Mouse (Mus musculus): ENCODE measurements at regions not wholly inside any gene's neighbourhood (a gene's known extent, or its start where the extent isn't known, plus 50 kb on each side); places are given as distances from the start of the nearest gene placed in this dataset.

DNA sequence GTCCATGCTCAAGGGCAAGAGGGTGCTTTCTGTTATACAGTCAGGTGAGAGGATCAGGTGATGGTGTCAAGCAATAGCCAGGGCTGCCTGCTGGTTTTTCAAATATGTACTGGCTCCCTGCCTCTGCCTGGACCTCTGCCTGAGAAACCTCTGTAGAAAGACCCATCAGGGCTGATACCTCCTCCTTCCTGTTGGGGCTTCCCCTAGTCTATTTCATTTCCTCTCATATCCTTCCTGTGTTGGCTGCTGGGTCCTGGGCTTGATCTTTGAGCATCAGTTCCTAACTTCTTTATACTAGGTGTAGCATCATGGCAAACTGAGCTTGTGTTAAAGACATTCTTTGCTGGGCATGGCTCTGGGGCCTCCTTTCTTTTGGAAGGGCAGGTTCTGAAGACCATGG is 89.5 kb downstream of the Tmem38b start:
- Histone ChIP-seq H3K36me3 (ENCODE audit: control insufficient read depth, insufficient read depth) (no peaks in the 10 kb centered on the region), H3K27ac (ENCODE audit: low read length) (no peak overlapping the region), H3K4me3 (replicated peaks; ENCODE audit: low read length) (no peak overlapping the region), H3K9ac (replicated peaks; ENCODE audit: low read depth, low read length) (no peak overlapping the region), H3K4me1 (replicated peaks; ENCODE audit: control insufficient read depth, insufficient read depth, low read length) (no peaks in the 10 kb centered on the region; the same call in 1 of the 2 replicates), H3K27me3 (replicated peaks; ENCODE audit: control insufficient read depth, insufficient read depth, low read length) (no peaks in the 10 kb centered on the region), H3K4me2 (ENCODE audit: low read length) (no peak overlapping the region), H3K9me3 (ENCODE audit: control insufficient read depth, low read length) (no peaks in the 10 kb centered on the region)
- no peak for ATAC-seq

DNA sequence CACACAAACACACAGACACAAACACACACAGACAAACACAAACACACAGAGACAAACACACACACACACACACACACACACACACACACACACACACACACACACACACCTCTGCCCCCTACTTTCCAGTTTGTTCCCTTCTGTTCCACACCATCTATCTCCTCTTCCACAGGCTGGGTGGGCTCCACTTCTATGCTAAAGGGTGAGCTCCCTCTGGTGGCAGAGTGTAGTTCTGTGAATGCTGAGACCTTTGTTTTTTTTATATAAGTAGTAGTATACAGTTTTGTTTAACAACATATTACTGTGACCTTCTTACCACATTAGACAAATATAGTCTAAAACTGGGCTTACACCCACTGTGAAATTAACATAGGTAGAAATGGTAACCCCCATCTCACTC is 93.3 kb downstream of the Tmem38b start:
- Histone ChIP-seq H3K27ac (ENCODE audit: low read length) (no peak overlapping the region), H3K36me3 (ENCODE audit: control insufficient read depth, insufficient read depth) (no peaks in the 10 kb centered on the region), H3K9ac (replicated peaks; ENCODE audit: low read depth, low read length) (no peak overlapping the region), H3K4me2 (ENCODE audit: low read length) (no peak overlapping the region), H3K4me1 (replicated peaks; ENCODE audit: control insufficient read depth, insufficient read depth, low read length) (no peaks in the 10 kb centered on the region), H3K9me3 (ENCODE audit: control insufficient read depth, low read length) (no peaks in the 10 kb centered on the region), H3K27me3 (replicated peaks; ENCODE audit: control insufficient read depth, insufficient read depth, low read length) (no peaks in the 10 kb centered on the region), H3K4me3 (replicated peaks; ENCODE audit: low read length) (no peak overlapping the region)
- ATAC-seq = peak; percentile 49; the same call in 1 of the 2 replicates

DNA sequence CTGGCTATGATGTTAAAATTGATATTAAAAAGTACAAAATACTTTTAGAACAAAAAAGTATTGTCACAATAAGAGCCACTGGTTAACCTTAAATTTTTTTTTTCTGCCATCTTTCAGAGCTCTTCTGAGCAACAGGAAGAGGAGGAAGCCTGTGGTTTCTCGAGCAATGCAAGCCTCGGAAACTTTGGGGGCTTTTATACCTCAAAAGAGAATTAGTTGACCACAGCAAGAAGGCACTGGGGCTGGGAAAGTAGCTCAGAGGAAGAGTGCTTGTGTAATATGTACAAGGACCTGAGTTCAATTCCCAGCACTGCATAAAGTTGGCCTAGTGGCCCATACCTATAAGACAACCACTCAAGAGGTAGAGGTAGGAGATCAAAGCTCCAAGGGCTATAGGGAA is 94.7 kb downstream of the Tmem38b start:
- Histone ChIP-seq H3K27me3 (replicated peaks; ENCODE audit: control insufficient read depth, insufficient read depth, low read length) (no peaks in the 10 kb centered on the region), H3K4me3 (replicated peaks; ENCODE audit: low read length) (no peak overlapping the region), H3K9me3 (ENCODE audit: control insufficient read depth, low read length) (no peaks in the 10 kb centered on the region), H3K27ac (ENCODE audit: low read length) (no peak overlapping the region), H3K36me3 (ENCODE audit: control insufficient read depth, insufficient read depth) (no peaks in the 10 kb centered on the region), H3K4me2 (ENCODE audit: low read length) (no peak overlapping the region), H3K4me1 (replicated peaks; ENCODE audit: control insufficient read depth, insufficient read depth, low read length) (no peaks in the 10 kb centered on the region), H3K9ac (replicated peaks; ENCODE audit: low read depth, low read length) (no peak overlapping the region)
- 78% methylated on average over 2 of the region's 2 CpGs for WGBS
- no peak for ATAC-seq

DNA sequence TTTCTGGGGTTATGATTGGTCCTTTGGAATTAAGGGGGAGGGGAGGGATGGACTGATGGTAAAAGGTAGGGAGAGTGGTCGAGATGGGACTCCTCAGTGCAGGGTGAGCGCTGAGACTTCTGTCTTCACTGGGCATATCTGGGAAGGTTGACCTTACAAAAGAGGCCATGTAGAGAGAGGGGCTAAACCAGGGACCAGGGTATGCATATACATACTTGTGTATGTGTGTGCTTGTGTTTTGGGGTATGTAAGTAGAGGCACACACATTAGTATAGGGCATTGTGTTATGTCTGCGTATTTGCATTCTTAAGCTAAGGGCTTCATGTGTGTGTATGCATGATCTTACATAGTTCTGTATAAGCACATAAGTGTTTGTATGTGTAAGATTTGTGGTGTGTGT is 105.2 kb downstream of the Tmem38b start:
- WGBS = 87% methylated on average over 3 of the region's 3 CpGs
- no peaks in the 10 kb centered on the region for H3K36me3 ChIP-seq (ENCODE audit: control insufficient read depth, insufficient read depth)
- peaks cover 4% of the 10 kb centered on the region for H3K4me1 ChIP-seq (replicated peaks; ENCODE audit: control insufficient read depth, insufficient read depth, low read length)
- H3K4me3 ChIP-seq (replicated peaks; ENCODE audit: low read length) = no peak overlapping the region
- no peak overlapping the region for H3K27ac ChIP-seq (ENCODE audit: low read length)
- peak; percentile 45; the same call in 1 of the 2 replicates for ATAC-seq
- H3K4me2 ChIP-seq (ENCODE audit: low read length) = no peak overlapping the region
- no peaks in the 10 kb centered on the region for H3K9me3 ChIP-seq (ENCODE audit: control insufficient read depth, low read length)
- H3K27me3 ChIP-seq (replicated peaks; ENCODE audit: control insufficient read depth, insufficient read depth, low read length) = no peaks in the 10 kb centered on the region
- no peak overlapping the region for H3K9ac ChIP-seq (replicated peaks; ENCODE audit: low read depth, low read length)

DNA sequence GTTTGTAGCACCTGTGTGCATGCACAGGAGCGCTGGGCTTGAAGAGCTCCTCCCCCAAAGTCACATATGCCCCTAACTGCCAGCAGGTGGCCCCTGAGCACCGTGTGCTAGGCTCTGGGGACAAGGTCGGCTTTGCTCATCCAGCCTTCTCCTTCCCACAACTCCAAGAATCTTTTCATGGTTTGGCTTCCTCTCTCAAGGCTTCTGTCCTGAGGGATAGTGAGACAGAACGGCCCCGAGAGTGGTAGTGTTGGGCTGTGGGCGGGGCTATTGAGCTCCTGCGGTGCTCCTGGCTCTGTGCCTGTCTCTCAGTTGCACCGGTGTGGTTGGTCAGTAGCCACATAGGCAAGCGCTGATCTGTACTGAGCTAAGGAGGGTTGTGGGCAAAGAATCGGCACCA is 105.7 kb downstream of the Tmem38b start:
- Histone ChIP-seq H3K9ac (replicated peaks; ENCODE audit: low read depth, low read length) (no peak overlapping the region), H3K27me3 (replicated peaks; ENCODE audit: control insufficient read depth, insufficient read depth, low read length) (no peaks in the 10 kb centered on the region), H3K4me2 (ENCODE audit: low read length) (peak overlapping the region; percentile 53), H3K36me3 (ENCODE audit: control insufficient read depth, insufficient read depth) (no peaks in the 10 kb centered on the region), H3K4me1 (replicated peaks; ENCODE audit: control insufficient read depth, insufficient read depth, low read length) (peaks cover 4% of the 10 kb centered on the region), H3K9me3 (ENCODE audit: control insufficient read depth, low read length) (no peaks in the 10 kb centered on the region), H3K27ac (ENCODE audit: low read length) (no peak overlapping the region), H3K4me3 (replicated peaks; ENCODE audit: low read length) (peak overlapping the region; percentile 25)
- ATAC-seq = peak; percentile 88
- WGBS = 8% methylated on average over 10 of the region's 10 CpGs

DNA sequence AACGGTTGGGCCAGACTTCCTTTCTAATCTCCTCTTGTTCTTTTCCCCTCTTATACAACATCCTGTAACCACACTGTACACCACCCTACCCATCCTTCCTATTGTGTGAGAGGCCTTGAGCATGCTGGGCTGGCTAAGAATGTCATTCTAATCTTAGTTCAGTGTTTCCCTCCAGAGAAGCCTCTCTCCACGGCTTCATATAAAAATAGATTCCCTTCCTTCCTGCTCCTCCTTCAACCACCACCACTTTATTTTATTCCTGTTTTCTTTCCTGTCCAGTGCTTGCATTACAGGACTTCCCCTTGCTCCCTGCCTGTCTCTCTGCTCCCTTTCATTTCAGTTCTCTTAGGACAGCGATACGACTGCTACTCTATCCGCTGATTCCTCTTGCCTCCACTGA is 109.5 kb downstream of the Tmem38b start:
- 81% methylated on average over 5 of the region's 5 CpGs for WGBS
- no peak overlapping the region for H3K9ac ChIP-seq (replicated peaks; ENCODE audit: low read depth, low read length)

DNA sequence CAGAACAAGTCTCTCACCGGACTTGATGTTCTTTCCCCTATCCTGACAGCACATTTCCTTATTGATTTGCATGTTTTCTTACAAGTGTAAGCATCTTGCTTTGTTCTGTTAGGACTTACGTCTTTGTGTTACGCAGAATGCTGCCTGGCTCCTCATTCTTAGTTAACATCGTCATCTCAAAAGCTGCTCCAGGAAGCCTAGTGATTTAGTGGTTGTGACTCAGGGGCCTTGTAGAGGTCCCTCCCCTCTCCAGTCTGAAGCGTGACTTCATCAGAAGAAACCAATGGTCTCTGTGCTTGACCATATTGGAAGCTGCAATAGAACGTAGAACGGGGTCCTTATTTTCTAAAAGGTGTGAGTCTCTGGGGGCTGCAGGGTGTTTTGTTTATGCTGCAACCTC is 122.9 kb downstream of the Tmem38b start:
- no peak overlapping the region for H3K27ac ChIP-seq (ENCODE audit: low read length)
- ATAC-seq = no peak
- H3K4me1 ChIP-seq (replicated peaks; ENCODE audit: control insufficient read depth, insufficient read depth, low read length) = peaks cover 13% of the 10 kb centered on the region
- H3K27me3 ChIP-seq (replicated peaks; ENCODE audit: control insufficient read depth, insufficient read depth, low read length) = no peaks in the 10 kb centered on the region
- H3K36me3 ChIP-seq (ENCODE audit: control insufficient read depth, insufficient read depth) = no peaks in the 10 kb centered on the region
- no peak overlapping the region for H3K4me3 ChIP-seq (replicated peaks; ENCODE audit: low read length)
- H3K9me3 ChIP-seq (ENCODE audit: control insufficient read depth, low read length) = no peaks in the 10 kb centered on the region
- WGBS = 79% methylated on average over 7 of the region's 7 CpGs
- no peak overlapping the region for H3K4me2 ChIP-seq (ENCODE audit: low read length)
- H3K9ac ChIP-seq (replicated peaks; ENCODE audit: low read depth, low read length) = no peak overlapping the region

More for the DNA sequence above, 109.5 kb downstream of the Tmem38b start:
- no peaks in the 10 kb centered on the region for H3K27me3 ChIP-seq (replicated peaks; ENCODE audit: control insufficient read depth, insufficient read depth, low read length)
- H3K36me3 ChIP-seq (ENCODE audit: control insufficient read depth, insufficient read depth) = no peaks in the 10 kb centered on the region
- H3K9me3 ChIP-seq (ENCODE audit: control insufficient read depth, low read length) = no peaks in the 10 kb centered on the region
- H3K4me1 ChIP-seq (replicated peaks; ENCODE audit: control insufficient read depth, insufficient read depth, low read length) = peaks cover 4% of the 10 kb centered on the region
- H3K4me3 ChIP-seq (replicated peaks; ENCODE audit: low read length) = no peak overlapping the region
- no peak overlapping the region for H3K4me2 ChIP-seq (ENCODE audit: low read length)
- ATAC-seq = no peak
- H3K27ac ChIP-seq (ENCODE audit: low read length) = no peak overlapping the region

DNA sequence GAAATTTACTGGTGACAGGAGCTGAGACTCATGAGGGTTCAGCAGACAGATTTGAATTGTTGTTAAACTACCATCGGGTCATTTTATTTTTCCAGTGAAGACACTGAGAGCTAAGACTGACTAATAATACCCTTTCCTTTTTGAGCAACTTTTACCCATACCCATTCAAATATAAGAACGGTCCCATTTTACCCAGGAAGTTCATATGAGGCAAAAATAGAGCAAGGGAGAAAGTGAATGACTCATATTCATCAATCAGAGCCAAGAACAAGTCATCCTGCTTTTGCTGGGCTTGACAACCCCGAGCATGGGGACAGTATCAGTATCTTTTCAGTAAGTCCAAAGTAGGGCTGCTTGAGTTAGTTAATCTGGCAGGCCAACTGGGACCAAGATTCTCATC is 123.3 kb downstream of the Tmem38b start:
- no peaks in the 10 kb centered on the region for H3K9me3 ChIP-seq (ENCODE audit: control insufficient read depth, low read length)
- H3K27ac ChIP-seq (ENCODE audit: low read length) = no peak overlapping the region
- ATAC-seq = no peak
- WGBS = 94% methylated on average over 3 of the region's 3 CpGs
- no peaks in the 10 kb centered on the region for H3K36me3 ChIP-seq (ENCODE audit: control insufficient read depth, insufficient read depth)
- no peak overlapping the region for H3K4me3 ChIP-seq (replicated peaks; ENCODE audit: low read length)
- no peak overlapping the region for H3K9ac ChIP-seq (replicated peaks; ENCODE audit: low read depth, low read length)
- no peaks in the 10 kb centered on the region for H3K27me3 ChIP-seq (replicated peaks; ENCODE audit: control insufficient read depth, insufficient read depth, low read length)
- peaks cover 13% of the 10 kb centered on the region for H3K4me1 ChIP-seq (replicated peaks; ENCODE audit: control insufficient read depth, insufficient read depth, low read length)
- H3K4me2 ChIP-seq (ENCODE audit: low read length) = no peak overlapping the region

DNA sequence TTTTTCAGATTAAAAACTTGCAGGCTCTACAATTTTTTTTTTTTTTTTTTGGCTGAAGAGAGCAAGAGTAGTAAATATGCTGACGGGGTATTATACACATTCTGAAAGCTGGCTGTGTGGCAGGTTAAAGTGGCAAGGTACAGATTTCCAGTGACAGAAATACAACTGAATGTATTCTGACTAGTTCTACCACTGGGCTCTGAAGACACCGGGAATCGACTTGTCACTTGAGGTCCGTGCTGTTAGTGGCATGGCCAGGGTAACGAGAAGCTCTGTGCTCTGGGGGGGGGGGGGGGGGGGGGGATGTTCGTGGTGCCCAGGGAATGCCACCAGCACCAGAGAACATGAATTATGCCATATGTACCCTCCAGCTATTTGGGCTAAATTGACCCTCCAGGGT is 124.7 kb downstream of the Tmem38b start:
- Histone ChIP-seq H3K4me2 (ENCODE audit: low read length) (no peak overlapping the region), H3K27ac (ENCODE audit: low read length) (no peak overlapping the region), H3K27me3 (replicated peaks; ENCODE audit: control insufficient read depth, insufficient read depth, low read length) (no peaks in the 10 kb centered on the region), H3K4me1 (replicated peaks; ENCODE audit: control insufficient read depth, insufficient read depth, low read length) (peaks cover 13% of the 10 kb centered on the region), H3K9me3 (ENCODE audit: control insufficient read depth, low read length) (no peaks in the 10 kb centered on the region), H3K9ac (replicated peaks; ENCODE audit: low read depth, low read length) (no peak overlapping the region), H3K4me3 (replicated peaks; ENCODE audit: low read length) (no peak overlapping the region), H3K36me3 (ENCODE audit: control insufficient read depth, insufficient read depth) (no peaks in the 10 kb centered on the region)
- ATAC-seq = peak; percentile 10; the same call in 1 of the 2 replicates
- 54% methylated on average over 5 of the region's 6 CpGs for WGBS

DNA sequence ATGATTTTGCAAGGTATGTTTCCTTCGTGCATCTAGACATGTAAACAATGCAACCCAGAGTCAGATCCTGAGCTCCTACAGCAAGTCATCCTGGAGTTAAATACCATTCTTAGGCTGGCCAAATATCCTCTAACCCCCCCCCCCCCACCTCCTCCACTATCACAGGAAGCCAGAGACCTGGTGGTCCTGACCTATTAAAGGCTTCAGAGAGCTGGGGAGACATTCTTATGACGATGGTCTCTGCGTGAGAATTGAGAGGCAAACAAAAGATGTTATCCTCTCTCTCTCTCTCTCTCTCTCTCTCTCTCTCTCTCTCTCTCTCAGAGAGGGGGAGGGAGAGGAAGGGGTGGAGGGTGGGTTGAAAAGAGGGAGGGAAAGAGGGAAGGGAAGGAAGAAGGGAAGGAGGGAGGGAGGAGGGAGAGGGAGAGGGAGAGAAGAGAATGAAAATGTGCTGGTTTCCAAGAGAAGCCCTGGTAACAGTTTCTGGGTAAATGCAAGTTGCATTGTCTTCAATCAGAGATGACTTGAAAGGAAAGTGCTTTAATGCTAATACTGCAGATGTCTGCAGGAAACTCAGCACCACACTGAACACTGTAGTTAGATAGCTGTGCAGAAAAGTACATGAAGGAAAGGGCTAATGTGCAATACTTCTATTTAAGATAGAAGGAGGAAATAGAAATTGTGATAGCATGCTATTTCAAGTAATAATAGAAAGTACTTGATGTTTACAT is 125.3 kb downstream of the Tmem38b start:
- H3K4me3 ChIP-seq (replicated peaks; ENCODE audit: low read length) = no peak overlapping the region
- peaks cover 13% of the 10 kb centered on the region for H3K4me1 ChIP-seq (replicated peaks; ENCODE audit: control insufficient read depth, insufficient read depth, low read length)
- no peaks in the 10 kb centered on the region for H3K9me3 ChIP-seq (ENCODE audit: control insufficient read depth, low read length)
- H3K9ac ChIP-seq (replicated peaks; ENCODE audit: low read depth, low read length) = no peak overlapping the region
- no peaks in the 10 kb centered on the region for H3K27me3 ChIP-seq (replicated peaks; ENCODE audit: control insufficient read depth, insufficient read depth, low read length)
- no peaks in the 10 kb centered on the region for H3K36me3 ChIP-seq (ENCODE audit: control insufficient read depth, insufficient read depth)
- peak; percentile 79 for ATAC-seq
- no peak overlapping the region for H3K27ac ChIP-seq (ENCODE audit: low read length)
- 13% methylated on average over 3 of the region's 3 CpGs for WGBS
- no peak overlapping the region; the same call in 1 of the 2 replicates for H3K4me2 ChIP-seq (ENCODE audit: low read length)

Measured in forebrain, embryonic 16.5 days (tissue).